Mouse (Mus musculus): ENCODE measurements around the gene Col4a1.

Gene Col4a1

GRCm38 (mm10) chr8:11230277-11230676, 82.3 kb downstream of the Col4a1 start:
- DNase-seq (ENCODE audit: low read depth), result no peak

GRCm38 (mm10) chr8:11227421-11227820, 85.2 kb downstream of the Col4a1 start:
- DNase-seq (ENCODE audit: low read depth), result no peak

- DNase-seq (ENCODE audit: low read depth), result peak; percentile 19
Measured at GRCm38 (mm10) chr8:11225577-11226434, 86.8 kb downstream of the Col4a1 start.

- no peak for DNase-seq (ENCODE audit: low read depth)
Measured at GRCm38 (mm10) chr8:11224178-11224577, 88.4 kb downstream of the Col4a1 start.

GRCm38 (mm10) chr8:11221353-11221752, 91.3 kb downstream of the Col4a1 start:
- DNase-seq (ENCODE audit: low read depth), result no peak

GRCm38 (mm10) chr8:11219282-11219681, 93.3 kb downstream of the Col4a1 start:
- no peak for DNase-seq (ENCODE audit: low read depth)

- DNase-seq (ENCODE audit: low read depth), result peak; percentile 87
Measured at GRCm38 (mm10) chr8:11215231-11215630, 97.4 kb downstream of the Col4a1 start.

- no peak for DNase-seq (ENCODE audit: low read depth)
Measured at GRCm38 (mm10) chr8:11206509-11206908, 106.1 kb downstream of the Col4a1 start.

GRCm38 (mm10) chr8:11205532-11205931, 107.1 kb downstream of the Col4a1 start:
- DNase-seq (ENCODE audit: low read depth), result no peak

- DNase-seq (ENCODE audit: low read depth), result no peak
Measured at GRCm38 (mm10) chr8:11203260-11204110, 109.1 kb downstream of the Col4a1 start.

- no peak for DNase-seq (ENCODE audit: low read depth)
Measured at GRCm38 (mm10) chr8:11198650-11199049, 114.0 kb downstream of the Col4a1 start.

GRCm38 (mm10) chr8:11197988-11198387, 114.6 kb downstream of the Col4a1 start:
- no peak for DNase-seq (ENCODE audit: low read depth)

GRCm38 (mm10) chr8:11197261-11197660, 115.4 kb downstream of the Col4a1 start:
- DNase-seq (ENCODE audit: low read depth), result no peak

GRCm38 (mm10) chr8:11192719-11193324, 119.8 kb downstream of the Col4a1 start:
- DNase-seq (ENCODE audit: low read depth), result peak; percentile 53

GRCm38 (mm10) chr8:11187581-11188271, 124.9 kb downstream of the Col4a1 start:
- peak; percentile 83 for DNase-seq (ENCODE audit: low read depth)

- peak; percentile 35 for DNase-seq (ENCODE audit: low read depth)
Measured at GRCm38 (mm10) chr8:11186456-11186855, 126.2 kb downstream of the Col4a1 start.

GRCm38 (mm10) chr8:11185672-11186071, 127.0 kb downstream of the Col4a1 start:
- no peak for DNase-seq (ENCODE audit: low read depth)

GRCm38 (mm10) chr8:11183611-11184031, 129.0 kb downstream of the Col4a1 start:
- no peak for DNase-seq (ENCODE audit: low read depth)

GRCm38 (mm10) chr8:11182606-11183005, 130.0 kb downstream of the Col4a1 start:
- DNase-seq (ENCODE audit: low read depth), result no peak

GRCm38 (mm10) chr8:11182148-11182484, 130.5 kb downstream of the Col4a1 start:
- DNase-seq (ENCODE audit: low read depth), result no peak

GRCm38 (mm10) chr8:11181420-11182147, 131.0 kb downstream of the Col4a1 start:
- DNase-seq (ENCODE audit: low read depth), result no peak

Data from NIH3T3 (cell line).